Mouse (Mus musculus) forebrain, embryonic 14.5 days (tissue): ENCODE results near the gene Midn. TPM values are rescaled to one million over a fixed set of nuclear protein-coding genes. Genes with fewer than 3 reads are reported as not detected.
A peak's percentile ranks its signal among the peaks of the same experiment; 100 is the strongest.

Experiments used
- ATAC-seq: fragments of 200-750 bp; cut with Nextera tagmentation; 2 replicates; pipeline ENCODE4 v1.8.0; 2017; ENCODE audit warnings: mild to moderate bottlenecking, moderate library complexity
- DNase-seq: peaks from one replicate; pipeline ENCODE4 v3.0.0-alpha.2; 2015; ENCODE audit warnings: low spot score
- H3K27ac ChIP-seq: fragments of 300-500 bp; sonication (generic); 2 replicates; pipeline ENCODE4 v1.5.1; 2014; ENCODE audit warnings: low read depth, mild to moderate bottlenecking, control low read depth, low read length, moderate library complexity
- H3K27me3 ChIP-seq: fragments of 300-500 bp; sonication (generic); replicated peaks from 2 replicates; pipeline ENCODE4 v1.6.1; 2014; ENCODE audit warnings: low read length, control low read depth, mixed read lengths; ENCODE audit not compliant: control insufficient read depth, insufficient read depth
- H3K36me3 ChIP-seq: fragments of 300-500 bp; sonication (generic); 2 replicates; pipeline ENCODE4 v1.6.1; 2014; ENCODE audit warnings: low read length, control low read depth; ENCODE audit not compliant: control insufficient read depth, insufficient read depth
- H3K4me1 ChIP-seq: fragments of 300-500 bp; sonication (generic); 2 replicates; pipeline ENCODE4 v1.6.1; 2014; ENCODE audit warnings: antibody characterized with exemption, low read length, control low read depth; ENCODE audit not compliant: control insufficient read depth, insufficient read depth
- H3K4me2 ChIP-seq: fragments of 300-500 bp; sonication (generic); 2 replicates; pipeline ENCODE4 v1.6.1; 2014; ENCODE audit warnings: mild to moderate bottlenecking, control low read depth, low read length
- H3K4me3 ChIP-seq: fragments of 300-500 bp; sonication (generic); 2 replicates; pipeline ENCODE4 v1.5.1; 2014; ENCODE audit warnings: low read depth, low read length, control low read depth
- H3K9ac ChIP-seq: fragments of 300-500 bp; sonication (generic); 2 replicates; pipeline ENCODE4 v1.6.1; 2014; ENCODE audit warnings: mild to moderate bottlenecking, low read length, control low read depth, moderate library complexity
- H3K9me3 ChIP-seq: fragments of 300-500 bp; sonication (generic); replicated peaks from 2 replicates; pipeline ENCODE4 v1.6.1; 2016; ENCODE audit warnings: low read length, control low read depth, mixed read lengths; ENCODE audit not compliant: control insufficient read depth
- WGBS: fragments of 180-500 bp; shearing (Covaris S2); extraction: QIAGEN DNeasy Blood & Tissue Kit; methylation state at CpG from one replicate; pipeline ENCODE4 v1.1.7; 2014; 5-methylcytosine and 5-hydroxymethylcytosine counted together
- polyA plus RNA-seq: library from polyadenylated mRNA; unstranded; fragments of >200 nt; fragmentation: Nextera tagmentation; extraction: Ambion mirVana; gene quantifications from 2 replicates; pipeline ENCODE4 v1.2.1, GENCODE M21; 2014

Midn gene
- polyA plus RNA-seq, 1 experiment from 2014 or later, result 67.0 TPM

GRCm38 (mm10) chr10:80133226-80133849, 14.7 kb upstream of the Midn start:
- H3K9me3 ChIP-seq, result no peaks in the 10 kb centered on the region
- DNase-seq (no peak), ATAC-seq (no peak)
- H3K27me3 ChIP-seq, result 0 out of 2 replicates have a peak, but pooled peaks cover 5% of the 10 kb centered on the region
- H3K4me2 ChIP-seq, result no peak overlapping the region
- peaks cover 77% of the 10 kb centered on the region for H3K36me3 ChIP-seq
- 72% methylated on average over 8 of the region's 8 CpGs for WGBS
- H3K27ac ChIP-seq, result no peak overlapping the region
- H3K4me3 ChIP-seq, result no peak overlapping the region
- H3K4me1 ChIP-seq, result peaks cover 16% of the 10 kb centered on the region
- no peak overlapping the region for H3K9ac ChIP-seq

DNA sequence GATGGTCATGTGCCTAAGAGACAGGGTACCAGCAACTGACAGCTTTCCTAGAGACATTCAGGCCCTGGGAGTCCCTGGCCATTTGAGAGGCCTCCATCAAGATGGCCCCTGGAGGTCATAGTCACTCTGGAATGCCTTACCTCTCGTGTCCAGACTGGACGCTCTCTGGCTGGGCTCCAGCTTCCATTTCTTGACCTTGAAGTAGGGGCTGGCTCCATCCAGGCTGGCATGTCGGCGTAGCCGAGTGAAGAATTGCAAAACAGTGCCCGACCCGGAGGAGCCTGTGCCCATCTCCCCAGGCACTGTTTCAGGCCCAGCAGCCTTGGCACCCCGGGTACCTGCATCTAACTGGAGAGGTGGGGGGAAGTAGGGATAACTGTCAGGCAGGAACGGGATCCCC, 13.7 kb upstream of the Midn start:
- Histone ChIP-seq H3K27ac (no peak overlapping the region), H3K9ac (no peak overlapping the region), H3K36me3 (peaks cover 66% of the 10 kb centered on the region), H3K4me1 (peaks cover 16% of the 10 kb centered on the region), H3K9me3 (no peaks in the 10 kb centered on the region), H3K27me3 (0 out of 2 replicates have a peak, but pooled peaks cover 5% of the 10 kb centered on the region), H3K4me2 (no peak overlapping the region), H3K4me3 (no peak overlapping the region)
- DNase-seq (no peak), ATAC-seq (no peak)
- WGBS, result 90% methylated on average over 9 of the region's 9 CpGs

DNA sequence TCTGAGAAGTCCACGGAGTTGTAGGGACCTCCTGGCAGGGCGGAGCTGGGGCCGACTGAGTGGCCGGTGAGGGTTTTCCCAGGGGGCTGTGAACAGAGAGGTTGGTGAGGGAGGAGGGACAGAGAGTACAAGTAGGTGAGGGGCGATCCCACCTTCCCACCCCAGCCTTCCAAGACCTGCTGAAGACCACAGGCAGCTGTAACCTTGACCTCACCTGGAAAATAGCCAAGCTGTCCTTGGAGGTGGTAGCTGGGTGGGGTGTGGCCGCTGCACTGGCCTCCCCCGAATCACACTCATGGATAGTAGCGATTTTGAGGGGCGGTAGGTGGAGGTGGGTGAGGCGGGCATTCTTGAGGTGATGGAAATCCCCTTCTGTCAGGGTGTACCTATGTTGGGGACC, 12.9 kb upstream of the Midn start:
- DNase-seq (no peak), ATAC-seq (no peak)
- 0 out of 2 replicates have a peak, but pooled peaks cover 5% of the 10 kb centered on the region for H3K27me3 ChIP-seq
- no peak overlapping the region for H3K4me2 ChIP-seq
- 88% methylated on average over 10 of the region's 10 CpGs for WGBS
- peaks cover 16% of the 10 kb centered on the region for H3K4me1 ChIP-seq
- peaks cover 58% of the 10 kb centered on the region for H3K36me3 ChIP-seq
- H3K27ac ChIP-seq, result no peak overlapping the region
- H3K9me3 ChIP-seq, result no peaks in the 10 kb centered on the region
- H3K9ac ChIP-seq, result no peak overlapping the region
- no peak overlapping the region for H3K4me3 ChIP-seq

- peaks cover 16% of the 10 kb centered on the region for H3K4me1 ChIP-seq
- WGBS, result 83% methylated on average over 1 of the region's 1 CpGs
Measured at GRCm38 (mm10) chr10:80135641-80136040, 12.4 kb upstream of the Midn start.

DNA sequence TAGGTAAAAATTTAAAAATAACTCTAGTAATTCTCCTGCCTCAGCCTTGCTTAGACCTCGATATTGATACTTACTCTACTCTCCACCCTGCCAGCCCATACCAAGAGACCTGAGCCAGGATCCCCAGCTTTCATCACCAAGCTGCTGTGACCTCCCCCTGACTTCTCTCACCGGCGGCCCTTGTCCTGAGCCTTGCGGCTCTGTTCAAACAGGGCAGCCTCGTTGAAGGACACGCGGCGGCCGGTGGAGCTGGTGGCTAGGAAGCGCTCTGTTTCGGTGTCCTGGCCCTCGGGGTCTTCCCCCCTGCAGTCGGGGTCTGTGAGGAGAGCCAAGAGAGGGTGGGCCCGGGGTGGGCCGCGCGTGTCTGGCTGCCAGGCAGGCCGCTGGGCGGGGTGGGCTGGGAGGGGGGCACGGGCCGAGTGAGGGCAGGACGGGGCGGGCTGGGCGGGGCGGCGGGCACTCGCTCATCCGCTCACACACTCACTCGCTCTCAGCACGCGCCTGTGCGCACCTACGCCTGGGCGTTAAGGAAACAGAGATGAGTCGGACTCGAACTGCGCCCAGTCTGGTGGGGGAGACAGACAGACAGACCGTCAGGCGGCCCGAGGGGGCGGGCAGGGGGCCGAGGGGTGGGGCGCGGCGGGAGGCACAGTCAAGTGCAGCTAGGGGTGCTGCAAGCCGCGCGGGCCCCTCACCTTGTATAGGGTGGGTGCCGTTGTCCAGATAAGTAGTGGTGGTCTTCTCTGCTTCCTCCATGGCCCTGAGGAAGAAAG, 11.7 kb upstream of the Midn start:
- no peak for DNase-seq
- Histone ChIP-seq H3K27ac (peak overlapping the region; percentile 33; the same call in 1 of the 2 replicates), H3K36me3 (peaks cover 46% of the 10 kb centered on the region), H3K9ac (peak overlapping the region; percentile 93), H3K9me3 (no peaks in the 10 kb centered on the region), H3K27me3 (0 out of 2 replicates have a peak, but pooled peaks cover 5% of the 10 kb centered on the region), H3K4me2 (peak overlapping the region; percentile 95), H3K4me1 (peaks cover 17% of the 10 kb centered on the region), H3K4me3 (peak overlapping the region; percentile 83)
- 18% methylated on average over 49 of the region's 49 CpGs for WGBS
- ATAC-seq, result no peak

More at GRCm38 (mm10) chr10:80135641-80136040, 12.4 kb upstream of the Midn start:
- H3K4me3 ChIP-seq, result no peak overlapping the region
- no peak for DNase-seq
- peaks cover 54% of the 10 kb centered on the region for H3K36me3 ChIP-seq
- H3K9ac ChIP-seq, result no peak overlapping the region
- ATAC-seq, result no peak
- H3K27ac ChIP-seq, result no peak overlapping the region
- H3K9me3 ChIP-seq, result no peaks in the 10 kb centered on the region
- H3K4me2 ChIP-seq, result no peak overlapping the region
- H3K27me3 ChIP-seq, result 0 out of 2 replicates have a peak, but pooled peaks cover 5% of the 10 kb centered on the region

GRCm38 (mm10) chr10:80136952-80137625, 11.0 kb upstream of the Midn start:
- ATAC-seq (no peak), DNase-seq (peak; percentile 57)
- Histone ChIP-seq H3K9me3 (no peaks in the 10 kb centered on the region), H3K27ac (peak overlapping the region; percentile 93), H3K27me3 (0 out of 2 replicates have a peak, but pooled peaks cover 5% of the 10 kb centered on the region), H3K9ac (peak overlapping the region; percentile 93), H3K36me3 (peaks cover 39% of the 10 kb centered on the region), H3K4me1 (peaks cover 18% of the 10 kb centered on the region), H3K4me2 (peak overlapping the region; percentile 95), H3K4me3 (peak overlapping the region; percentile 83)
- 3% methylated on average over 28 of the region's 29 CpGs for WGBS

DNA sequence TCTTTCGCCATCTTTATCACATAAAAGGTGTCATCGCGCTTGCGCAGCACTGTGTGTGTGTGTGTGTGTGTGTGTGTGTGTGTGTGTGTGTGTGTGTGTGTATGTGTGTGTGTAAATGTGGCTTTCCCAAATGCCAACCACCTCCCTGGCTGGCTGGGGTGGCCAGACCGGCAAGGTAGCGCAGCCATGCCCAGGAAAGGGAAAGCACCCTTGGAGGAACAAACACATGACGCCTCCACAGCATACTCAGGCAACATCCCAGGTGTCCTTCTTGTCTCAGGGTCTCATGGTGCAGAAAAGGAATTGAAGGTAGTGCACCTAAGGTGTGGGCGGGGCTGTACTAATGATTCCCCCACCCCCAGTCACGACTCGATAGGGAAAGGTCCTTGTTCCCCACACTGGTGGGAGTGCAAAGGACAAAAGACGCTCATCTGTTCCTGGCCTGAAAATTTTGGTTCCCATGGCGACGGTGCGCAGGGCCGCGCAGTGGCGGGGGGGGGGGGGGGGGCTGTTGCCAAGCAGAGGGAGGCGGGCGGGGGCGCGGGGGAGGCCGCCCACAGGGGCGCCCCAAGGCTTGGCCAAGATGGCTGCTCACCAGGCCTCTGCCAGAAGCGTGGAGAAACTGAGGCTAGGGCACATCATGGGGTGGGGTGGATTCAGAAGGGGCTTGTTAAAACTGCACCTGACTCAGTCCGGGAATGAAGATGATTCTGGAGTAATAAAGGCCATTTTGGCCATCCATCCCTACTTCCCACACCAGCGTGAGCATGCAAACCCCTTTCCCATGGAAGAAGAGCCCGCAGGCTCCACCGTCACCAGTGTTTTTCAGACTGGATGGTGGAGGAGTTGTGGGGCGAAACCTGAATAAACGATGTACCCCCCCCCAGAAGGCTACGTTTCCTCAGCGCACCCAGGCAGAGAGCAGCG, 10.2 kb upstream of the Midn start:
- peaks cover 22% of the 10 kb centered on the region for H3K4me1 ChIP-seq
- peak overlapping the region; percentile 83 for H3K4me3 ChIP-seq
- H3K27ac ChIP-seq, result peak overlapping the region; percentile 93
- ATAC-seq (no peak), DNase-seq (peak; percentile 68)
- WGBS, result 1% methylated on average over 29 of the region's 33 CpGs
- H3K27me3 ChIP-seq, result 0 out of 2 replicates have a peak, but pooled peaks cover 5% of the 10 kb centered on the region
- peak overlapping the region; percentile 93 for H3K9ac ChIP-seq
- H3K4me2 ChIP-seq, result peak overlapping the region; percentile 95
- H3K36me3 ChIP-seq, result peaks cover 31% of the 10 kb centered on the region
- H3K9me3 ChIP-seq, result no peaks in the 10 kb centered on the region
